28 mouse cellular contexts compared by ENCODE assay signal in genomic region chr8:122167204-122167860, GRCm38 (mm10).
DNase-seq lines count a peak whose midpoint lies in the region; ATAC-seq and TF ChIP-seq lines count a peak whose summit lies in the region.
"Had no signal": no experiment of that assay in that cellular context is flagged by ENCODE, and none has a peak within 500 bp of the region (broad histone marks: within the 10 kb centered on the region; RNA-seq: fewer than 3 reads in every experiment).

No protein-coding gene starts in this region.

- no peak overlapping the region for H3K9ac ChIP-seq in kidney, postnatal 0 days (ENCODE audit: low read depth, low read length)
- H3K9ac ChIP-seq in lung, embryonic 14.5 days: no peak overlapping the region
- no peak overlapping the region for H3K9ac ChIP-seq in forebrain, postnatal 0 days
- H3K9ac ChIP-seq in midbrain, embryonic 11.5 days (ENCODE audit: low read length): no peak overlapping the region
- H3K9ac ChIP-seq: forebrain, embryonic 13.5 days; heart, embryonic 12.5 days; hindbrain, embryonic 14.5 days; limb, embryonic 15.5 days; liver, embryonic 13.5 days; midbrain, embryonic 15.5 days had no signal

- no peaks in the 10 kb centered on the region for H3K36me3 ChIP-seq in kidney, postnatal 0 days (ENCODE audit: insufficient read depth, low read length)
- no peaks in the 10 kb centered on the region for H3K36me3 ChIP-seq in lung, embryonic 14.5 days (ENCODE audit: insufficient read depth)
- H3K36me3 ChIP-seq in forebrain, postnatal 0 days (ENCODE audit: insufficient read depth): no peaks in the 10 kb centered on the region
- no peaks in the 10 kb centered on the region for H3K36me3 ChIP-seq in midbrain, embryonic 11.5 days (ENCODE audit: control insufficient read depth, insufficient read depth, low read length)
- H3K36me3 ChIP-seq: heart, embryonic 12.5 days; limb, embryonic 15.5 days; liver, embryonic 13.5 days; midbrain, embryonic 15.5 days had no signal

- H3K27ac ChIP-seq in kidney, postnatal 0 days: no peak overlapping the region
- H3K27ac ChIP-seq in lung, embryonic 14.5 days (ENCODE audit: low read depth): no peak overlapping the region
- no peak overlapping the region for H3K27ac ChIP-seq in forebrain, postnatal 0 days (ENCODE audit: low read depth, low read length)
- H3K27ac ChIP-seq in midbrain, embryonic 11.5 days (ENCODE audit: low read depth, low read length): no peak overlapping the region
- H3K27ac ChIP-seq: forebrain, embryonic 13.5 days; hindbrain, embryonic 14.5 days; layer of hippocampus, adult 2 months; limb, embryonic 15.5 days; liver, embryonic 13.5 days; macrophage; midbrain, embryonic 15.5 days; stomach, postnatal 0 days had no signal

- no peaks in the 10 kb centered on the region for H3K27me3 ChIP-seq in kidney, postnatal 0 days (ENCODE audit: insufficient read depth, low read length)
- H3K27me3 ChIP-seq in lung, embryonic 14.5 days (ENCODE audit: insufficient read depth, low read length): no peaks in the 10 kb centered on the region
- H3K27me3 ChIP-seq in forebrain, postnatal 0 days (ENCODE audit: insufficient read depth, low read length): no peaks in the 10 kb centered on the region
- H3K27me3 ChIP-seq in midbrain, embryonic 11.5 days (ENCODE audit: control insufficient read depth, insufficient read depth, low read length): no peaks in the 10 kb centered on the region
- H3K27me3 ChIP-seq: forebrain, embryonic 13.5 days; limb, embryonic 15.5 days; liver, embryonic 13.5 days; midbrain, embryonic 15.5 days had no signal

- H3K4me3 ChIP-seq in kidney, postnatal 0 days (replicated peaks; ENCODE audit: low read depth, low read length): no peak overlapping the region
- no peak overlapping the region for H3K4me3 ChIP-seq in lung, embryonic 14.5 days (ENCODE audit: low read depth, low read length)
- no peak overlapping the region for H3K4me3 ChIP-seq in forebrain, postnatal 0 days (ENCODE audit: low read depth, low read length)
- H3K4me3 ChIP-seq in midbrain, embryonic 11.5 days (ENCODE audit: low read depth, low read length): no peak overlapping the region
- H3K4me3 ChIP-seq: forebrain, embryonic 13.5 days; heart, embryonic 12.5 days; layer of hippocampus, adult 2 months; limb, embryonic 15.5 days; liver, embryonic 13.5 days; midbrain, embryonic 15.5 days had no signal

- no peaks in the 10 kb centered on the region for H3K4me1 ChIP-seq in kidney, postnatal 0 days (replicated peaks; ENCODE audit: insufficient read depth, low read length)
- no peaks in the 10 kb centered on the region for H3K4me1 ChIP-seq in lung, embryonic 14.5 days (ENCODE audit: insufficient read depth)
- H3K4me1 ChIP-seq in forebrain, postnatal 0 days (ENCODE audit: insufficient read depth): no peaks in the 10 kb centered on the region
- H3K4me1 ChIP-seq in midbrain, embryonic 11.5 days (ENCODE audit: control insufficient read depth, insufficient read depth, low read length): no peaks in the 10 kb centered on the region
- H3K4me1 ChIP-seq: forebrain, embryonic 13.5 days; liver, embryonic 13.5 days; midbrain, embryonic 15.5 days had no signal

- DNase-seq in kidney, postnatal 0 days (ENCODE audit: low spot score): peak; percentile 37
- DNase-seq in kidney, postnatal 36 days: no peak
- DNase-seq in lung, embryonic 14.5 days: peak; percentile 46
- no peak for DNase-seq in lung, postnatal 36 days
- DNase-seq in 3134 (ENCODE audit: extremely low read depth, insufficient read length, low spot score) (peak; percentile 64), NIH3T3 (ENCODE audit: low read depth) (peak; percentile 39)
- no peak for DNase-seq in forebrain, postnatal 0 days
- DNase-seq in midbrain, embryonic 11.5 days (ENCODE audit: low spot score, missing footprints): no peak
- DNase-seq: adrenal gland, postnatal 10 days; cerebellum, adult 8-10 months; cerebellum, postnatal 25 days; gastrocnemius, postnatal 14 days; heart, adult 11 months; heart, postnatal 4 days; liver, embryonic 13.5 days; right cerebral cortex, adult 18-20 months; spleen, adult 18-20 months; thymus, adult 18-20 months; thymus, postnatal 25 days had no signal

- no peak overlapping the region for H3K4me2 ChIP-seq in kidney, postnatal 0 days (ENCODE audit: low read length)
- no peak overlapping the region for H3K4me2 ChIP-seq in lung, embryonic 14.5 days
- no peak overlapping the region for H3K4me2 ChIP-seq in forebrain, postnatal 0 days (ENCODE audit: low read depth)
- H3K4me2 ChIP-seq in midbrain, embryonic 11.5 days: no peak overlapping the region
- H3K4me2 ChIP-seq: forebrain, embryonic 13.5 days; heart, embryonic 12.5 days; hindbrain, embryonic 14.5 days; limb, embryonic 15.5 days; liver, embryonic 13.5 days; midbrain, embryonic 15.5 days had no signal

- WGBS in kidney, postnatal 0 days: 64% methylated on average over 14 of the region's 14 CpGs
- WGBS in lung, embryonic 14.5 days: 47% methylated on average over 14 of the region's 14 CpGs
- 78% methylated on average over 14 of the region's 14 CpGs for WGBS in forebrain, postnatal 0 days
- WGBS in midbrain, embryonic 11.5 days: 71% methylated on average over 14 of the region's 14 CpGs

- peak; percentile 49; the same call in 1 of the 2 replicates for ATAC-seq in kidney, postnatal 0 days (replicated peaks; ENCODE audit: low FRiP score, low read depth)
- ATAC-seq in lung, embryonic 14.5 days (ENCODE audit: insufficient read depth): peak; percentile 35; the same call in 1 of the 2 replicates
- ATAC-seq in forebrain, postnatal 0 days: no peak
- no peak for ATAC-seq in midbrain, embryonic 11.5 days (ENCODE audit: low FRiP score)
- ATAC-seq: forebrain, embryonic 13.5 days; intestine, postnatal 0 days; midbrain, embryonic 15.5 days had no signal

- no peak for TF ChIP-seq CTCF in kidney, postnatal 0 days (IDR thresholded peaks at IDR 0.05; ENCODE audit: low read depth)
- no peak for TF ChIP-seq CTCF in lung, embryonic 14.5 days (IDR thresholded peaks at IDR 0.05; ENCODE audit: low read depth)
- TF ChIP-seq CTCF in forebrain, postnatal 0 days (IDR thresholded peaks at IDR 0.05; ENCODE audit: low read depth): no peak

- H3K9me3 ChIP-seq in kidney, postnatal 0 days (replicated peaks; ENCODE audit: low read length): no peaks in the 10 kb centered on the region
- no peaks in the 10 kb centered on the region for H3K9me3 ChIP-seq in lung, embryonic 14.5 days (ENCODE audit: low read depth, low read length)
- H3K9me3 ChIP-seq in forebrain, postnatal 0 days (ENCODE audit: low read length): no peaks in the 10 kb centered on the region
- H3K9me3 ChIP-seq in midbrain, embryonic 11.5 days (ENCODE audit: control insufficient read depth, low read length): no peaks in the 10 kb centered on the region
- H3K9me3 ChIP-seq: forebrain, embryonic 13.5 days; heart, embryonic 12.5 days; limb, embryonic 15.5 days; liver, embryonic 13.5 days; midbrain, embryonic 15.5 days had no signal

Comparison
In these comparisons a context has a peak if more than half of its experiments do, and no peak if none do; other contexts are left out.
1. DNase-seq: peak in kidney, postnatal 0 days (single experiment), lung, embryonic 14.5 days (single experiment), 3134 (single experiment) and NIH3T3 (single experiment); none in kidney, postnatal 36 days (0 of 2), lung, postnatal 36 days (single experiment), forebrain, postnatal 0 days (single experiment) and midbrain, embryonic 11.5 days (single experiment).
2. ATAC-seq: peak in kidney, postnatal 0 days (single experiment) and lung, embryonic 14.5 days (single experiment); none in forebrain, postnatal 0 days (single experiment) and midbrain, embryonic 11.5 days (single experiment).